Mouse (Mus musculus) kidney, embryonic 15.5 days (tissue): ENCODE measurements around the gene Kdm4b. TPM values are rescaled to one million over a fixed set of nuclear protein-coding genes. Genes with fewer than 3 reads are reported as not detected.

ENCODE experiments used
- ATAC-seq: fragments of 200-750 bp; cut with Nextera tagmentation; replicated peaks from 2 replicates; pipeline ENCODE4 v1.8.0; 2017; ENCODE audit warnings: moderate TSS enrichment; ENCODE audit not compliant: low FRiP score
- H3K27ac ChIP-seq: fragments of 300-500 bp; sonication (generic); 2 replicates; pipeline ENCODE4 v1.5.1; 2015; ENCODE audit warnings: mild to moderate bottlenecking, inconsistent platforms
- H3K27me3 ChIP-seq: fragments of 300-500 bp; sonication (generic); 2 replicates; pipeline ENCODE4 v1.6.1; 2015; ENCODE audit warnings: inconsistent platforms
- H3K36me3 ChIP-seq: fragments of 300-500 bp; sonication (generic); 2 replicates; pipeline ENCODE4 v1.6.1; 2015; ENCODE audit warnings: inconsistent platforms
- H3K4me1 ChIP-seq: fragments of 300-500 bp; sonication (generic); 2 replicates; pipeline ENCODE4 v1.6.1; 2015; ENCODE audit warnings: inconsistent platforms
- H3K4me2 ChIP-seq: fragments of 300-500 bp; sonication (generic); 2 replicates; pipeline ENCODE4 v1.6.1; 2015; ENCODE audit warnings: moderate library complexity, mild to moderate bottlenecking, inconsistent platforms
- H3K4me3 ChIP-seq: fragments of 300-500 bp; sonication (generic); replicated peaks from 2 replicates; pipeline ENCODE4 v1.5.1; 2015; ENCODE audit warnings: mild to moderate bottlenecking, inconsistent platforms
- H3K9ac ChIP-seq: fragments of 300-500 bp; sonication (generic); 2 replicates; pipeline ENCODE4 v1.6.1; 2015; ENCODE audit warnings: mild to moderate bottlenecking, inconsistent platforms
- H3K9me3 ChIP-seq: fragments of 300-500 bp; sonication (generic); replicated peaks from 2 replicates; pipeline ENCODE4 v1.6.1; 2016; ENCODE audit warnings: inconsistent platforms
- WGBS: fragments of 180-500 bp; shearing (Covaris S2); methylation state at CpG from one replicate; pipeline ENCODE4 v1.1.7; 2015; ENCODE audit warnings: mixed read lengths; 5-methylcytosine and 5-hydroxymethylcytosine counted together
- polyA plus RNA-seq: library from polyadenylated mRNA; unstranded; fragments of >200 nt; fragmentation: Nextera tagmentation; extraction: Ambion mirVana; gene quantifications from 2 replicates; pipeline ENCODE4 v1.2.1, GENCODE M21; 2015

Gene Kdm4b
- polyA plus RNA-seq, 1 experiment from 2014 or later, result 32.3 TPM

GRCm38 (mm10) chr17:56331256-56331655 is 5.4 kb downstream of the Kdm4b start:
- H3K4me2 ChIP-seq, result no peak overlapping the region
- ATAC-seq, result no peak
- no peak overlapping the region for H3K27ac ChIP-seq
- no peak overlapping the region for H3K4me3 ChIP-seq
- peaks cover 45% of the 10 kb centered on the region for H3K4me1 ChIP-seq
- H3K9me3 ChIP-seq, result no peaks in the 10 kb centered on the region
- no peaks in the 10 kb centered on the region for H3K27me3 ChIP-seq
- H3K9ac ChIP-seq, result no peak overlapping the region
- H3K36me3 ChIP-seq, result 0 out of 2 replicates have a peak, but pooled peaks cover 4% of the 10 kb centered on the region

GRCm38 (mm10) chr17:56332987-56333386 is 7.1 kb downstream of the Kdm4b start:
- ATAC-seq, result no peak
- Histone ChIP-seq H3K4me2 (no peak overlapping the region), H3K27me3 (no peaks in the 10 kb centered on the region), H3K9me3 (no peaks in the 10 kb centered on the region), H3K36me3 (0 out of 2 replicates have a peak, but pooled peaks cover 4% of the 10 kb centered on the region), H3K4me1 (peaks cover 43% of the 10 kb centered on the region), H3K27ac (no peak overlapping the region), H3K4me3 (no peak overlapping the region), H3K9ac (no peak overlapping the region)
- WGBS, result 34% methylated on average over 8 of the region's 8 CpGs

GRCm38 (mm10) chr17:56337190-56337589 is 11.3 kb downstream of the Kdm4b start:
- no peak for ATAC-seq
- no peaks in the 10 kb centered on the region for H3K27me3 ChIP-seq
- H3K4me2 ChIP-seq, result no peak overlapping the region
- no peak overlapping the region for H3K27ac ChIP-seq
- 0 out of 2 replicates have a peak, but pooled peaks cover 4% of the 10 kb centered on the region for H3K36me3 ChIP-seq
- H3K9me3 ChIP-seq, result no peaks in the 10 kb centered on the region
- no peak overlapping the region for H3K9ac ChIP-seq
- no peak overlapping the region for H3K4me3 ChIP-seq
- H3K4me1 ChIP-seq, result peaks cover 25% of the 10 kb centered on the region
- 48% methylated on average over 4 of the region's 4 CpGs for WGBS

- no peak overlapping the region for H3K4me3 ChIP-seq
- no peaks in the 10 kb centered on the region for H3K27me3 ChIP-seq
- no peak overlapping the region for H3K4me2 ChIP-seq
- ATAC-seq, result no peak
- 0 out of 2 replicates have a peak, but pooled peaks cover 4% of the 10 kb centered on the region for H3K36me3 ChIP-seq
- WGBS, result 90% methylated on average over 6 of the region's 6 CpGs
- no peaks in the 10 kb centered on the region for H3K9me3 ChIP-seq
- H3K27ac ChIP-seq, result no peak overlapping the region
- H3K4me1 ChIP-seq, result peaks cover 25% of the 10 kb centered on the region
- H3K9ac ChIP-seq, result no peak overlapping the region
Measured at GRCm38 (mm10) chr17:56337791-56338190, 11.9 kb downstream of the Kdm4b start.

- 0 out of 2 replicates have a peak, but pooled peaks have one; percentile 28 for ATAC-seq
Measured at GRCm38 (mm10) chr17:56338909-56339308, 13.0 kb downstream of the Kdm4b start.

GRCm38 (mm10) chr17:56340717-56341116 is 14.9 kb downstream of the Kdm4b start:
- no peaks in the 10 kb centered on the region for H3K9me3 ChIP-seq
- no peak overlapping the region for H3K27ac ChIP-seq
- no peak for ATAC-seq
- H3K4me1 ChIP-seq, result peaks cover 19% of the 10 kb centered on the region
- H3K27me3 ChIP-seq, result no peaks in the 10 kb centered on the region
- H3K9ac ChIP-seq, result no peak overlapping the region
- H3K36me3 ChIP-seq, result no peaks in the 10 kb centered on the region
- no peak overlapping the region for H3K4me2 ChIP-seq
- H3K4me3 ChIP-seq, result no peak overlapping the region

More at GRCm38 (mm10) chr17:56338909-56339308, 13.0 kb downstream of the Kdm4b start:
- Histone ChIP-seq H3K36me3 (0 out of 2 replicates have a peak, but pooled peaks cover 4% of the 10 kb centered on the region), H3K9ac (no peak overlapping the region), H3K9me3 (no peaks in the 10 kb centered on the region), H3K4me1 (peaks cover 25% of the 10 kb centered on the region), H3K27me3 (no peaks in the 10 kb centered on the region), H3K4me2 (no peak overlapping the region), H3K4me3 (no peak overlapping the region), H3K27ac (no peak overlapping the region)
- WGBS, result 56% methylated on average over 4 of the region's 4 CpGs

- Histone ChIP-seq H3K36me3 (peaks cover 5% of the 10 kb centered on the region; the same call in 1 of the 2 replicates), H3K4me2 (no peak overlapping the region), H3K27ac (no peak overlapping the region), H3K9ac (no peak overlapping the region), H3K27me3 (no peaks in the 10 kb centered on the region), H3K4me3 (no peak overlapping the region), H3K4me1 (no peaks in the 10 kb centered on the region), H3K9me3 (no peaks in the 10 kb centered on the region)
- 82% methylated on average over 3 of the region's 3 CpGs for WGBS
- ATAC-seq, result no peak
Measured at GRCm38 (mm10) chr17:56343466-56343865, 17.6 kb downstream of the Kdm4b start.

- no peak for ATAC-seq
- 67% methylated on average over 2 of the region's 2 CpGs for WGBS
Measured at GRCm38 (mm10) chr17:56345364-56345763, 19.5 kb downstream of the Kdm4b start.

GRCm38 (mm10) chr17:56348128-56348527 is 22.3 kb downstream of the Kdm4b start:
- Histone ChIP-seq H3K27ac (no peak overlapping the region), H3K9ac (no peak overlapping the region), H3K27me3 (no peaks in the 10 kb centered on the region), H3K4me3 (no peak overlapping the region), H3K9me3 (no peaks in the 10 kb centered on the region), H3K4me2 (no peak overlapping the region), H3K4me1 (no peaks in the 10 kb centered on the region), H3K36me3 (peaks cover 23% of the 10 kb centered on the region)
- 80% methylated on average over 4 of the region's 4 CpGs for WGBS
- no peak for ATAC-seq

More at GRCm38 (mm10) chr17:56345364-56345763, 19.5 kb downstream of the Kdm4b start:
- Histone ChIP-seq H3K4me3 (no peak overlapping the region), H3K27ac (no peak overlapping the region), H3K36me3 (peaks cover 5% of the 10 kb centered on the region; the same call in 1 of the 2 replicates), H3K4me1 (no peaks in the 10 kb centered on the region), H3K27me3 (no peaks in the 10 kb centered on the region), H3K9ac (no peak overlapping the region), H3K9me3 (no peaks in the 10 kb centered on the region), H3K4me2 (no peak overlapping the region)

GRCm38 (mm10) chr17:56348586-56348985 is 22.7 kb downstream of the Kdm4b start:
- H3K4me3 ChIP-seq, result no peak overlapping the region
- H3K36me3 ChIP-seq, result peaks cover 28% of the 10 kb centered on the region
- H3K27me3 ChIP-seq, result no peaks in the 10 kb centered on the region
- H3K9ac ChIP-seq, result no peak overlapping the region
- H3K9me3 ChIP-seq, result no peaks in the 10 kb centered on the region
- H3K27ac ChIP-seq, result no peak overlapping the region
- no peaks in the 10 kb centered on the region for H3K4me1 ChIP-seq
- ATAC-seq, result no peak
- H3K4me2 ChIP-seq, result no peak overlapping the region

- H3K27ac ChIP-seq, result no peak overlapping the region
- ATAC-seq, result peak; percentile 54; the same call in 1 of the 2 replicates
- no peaks in the 10 kb centered on the region for H3K9me3 ChIP-seq
- no peaks in the 10 kb centered on the region for H3K27me3 ChIP-seq
- H3K4me3 ChIP-seq, result no peak overlapping the region
- no peak overlapping the region for H3K4me2 ChIP-seq
- H3K36me3 ChIP-seq, result peaks cover 48% of the 10 kb centered on the region
- H3K9ac ChIP-seq, result no peak overlapping the region
- H3K4me1 ChIP-seq, result no peaks in the 10 kb centered on the region
- WGBS, result 35% methylated on average over 2 of the region's 2 CpGs
Measured at GRCm38 (mm10) chr17:56350694-56351093, 24.8 kb downstream of the Kdm4b start.

GRCm38 (mm10) chr17:56356921-56357885 is 31.3 kb downstream of the Kdm4b start:
- peaks cover 83% of the 10 kb centered on the region for H3K36me3 ChIP-seq
- 57% methylated on average over 9 of the region's 9 CpGs for WGBS

More at GRCm38 (mm10) chr17:56356921-56357885, 31.3 kb downstream of the Kdm4b start:
- Histone ChIP-seq H3K27me3 (no peaks in the 10 kb centered on the region), H3K9ac (no peak overlapping the region), H3K4me1 (no peaks in the 10 kb centered on the region), H3K27ac (no peak overlapping the region), H3K9me3 (no peaks in the 10 kb centered on the region), H3K4me2 (no peak overlapping the region), H3K4me3 (no peak overlapping the region)
- ATAC-seq, result peak; percentile 72
